19 mouse cellular contexts compared by ENCODE assay signal in genomic region chr15:36956221-36956620, GRCm38 (mm10). TPM values are rescaled to one million over a fixed set of nuclear protein-coding genes. Genes with fewer than 3 reads are reported as not detected.
A peak's percentile ranks its signal among the peaks of the same experiment; 100 is the strongest.
DNase-seq lines count a peak whose midpoint lies in the region; ATAC-seq and TF ChIP-seq lines count a peak whose summit lies in the region.
"Had no signal": no experiment of that assay in that cellular context is flagged by ENCODE, and none has a peak within 500 bp of the region (broad histone marks: within the 10 kb centered on the region; RNA-seq: fewer than 3 reads in every experiment).

No protein-coding gene starts in this region.

- TF ChIP-seq CTCF in liver, adult 2 months (IDR thresholded peaks at IDR 0.05; ENCODE audit: low read depth, low read length), result no peak

- DNase-seq in liver, adult 2 months (ENCODE audit: extremely low read depth, low read depth, low spot score), result peak; percentile 93
- DNase-seq in liver, embryonic 11.5 days (ENCODE audit: low spot score), result no peak
- peak; percentile 31 for DNase-seq in fat pad, adult 2 months (ENCODE audit: extremely low read depth, low read depth, low spot score)
- DNase-seq in spleen, adult 12 weeks (ENCODE audit: low spot score), result no peak
- DNase-seq: adrenal gland, adult 2 months; adrenal gland, adult 8-10 months; adrenal gland, postnatal 10 days; adrenal gland, postnatal 14 days; adrenal gland, postnatal 25 days; adrenal gland, postnatal 36 days; B cell, adult 2 months; cerebellum, adult 11 months; cerebellum, adult 11-12 months; cerebellum, adult 18-20 months had no signal

- no peak for TF ChIP-seq POLR2A in liver, adult 2 months (IDR thresholded peaks at IDR 0.05; ENCODE audit: extremely low read depth, insufficient read depth, low read length)

- no peak overlapping the region for H3K9ac ChIP-seq in liver, adult 2 months (ENCODE audit: low read depth, low read length)
- H3K9ac ChIP-seq in liver, embryonic 11.5 days (ENCODE audit: low read depth, low read length), result no peak overlapping the region

- no peaks in the 10 kb centered on the region for H3K79me2 ChIP-seq in liver, adult 2 months (ENCODE audit: control insufficient read depth, insufficient read depth, low read length)

- no peak overlapping the region for H3K4me2 ChIP-seq in liver, embryonic 11.5 days

- 0 out of 2 replicates have a peak, but pooled peaks cover 2% of the 10 kb centered on the region for H3K9me3 ChIP-seq in liver, embryonic 11.5 days (ENCODE audit: control insufficient read depth, low read length)

- no peak for ATAC-seq in liver, embryonic 11.5 days (replicated peaks; ENCODE audit: low FRiP score)
- ATAC-seq: activated CD4-positive, CD25-positive, alpha-beta regulatory T cell, adult 4 months; CD4-positive, CD25-positive, alpha-beta regulatory T cell, adult 4 months; Patski had no signal

- H3K4me3 ChIP-seq in liver, adult 2 months (ENCODE audit: insufficient read depth, low read depth, low read length), result no peak overlapping the region
- H3K4me3 ChIP-seq in liver, embryonic 11.5 days (ENCODE audit: low read depth, low read length), result no peak overlapping the region

- H3K4me1 ChIP-seq in liver, adult 2 months (ENCODE audit: control insufficient read depth, insufficient read depth, low read length), result peaks cover 10% of the 10 kb centered on the region
- H3K4me1 ChIP-seq in liver, embryonic 11.5 days (replicated peaks; ENCODE audit: control insufficient read depth, insufficient read depth, low read length), result peaks cover 9% of the 10 kb centered on the region; the same call in 1 of the 2 replicates

- 62% methylated on average over 3 of the region's 3 CpGs for WGBS in liver, adult 2 months
- 78% methylated on average over 3 of the region's 3 CpGs for WGBS in liver, embryonic 11.5 days

- H3K27me3 ChIP-seq in liver, adult 2 months (ENCODE audit: control insufficient read depth, insufficient read depth, low read length), result no peaks in the 10 kb centered on the region
- H3K27me3 ChIP-seq in liver, embryonic 11.5 days (replicated peaks; ENCODE audit: control insufficient read depth, insufficient read depth, low read length), result peaks cover 10% of the 10 kb centered on the region
- H3K27me3 ChIP-seq: CH12.LX, Patski had no signal

- no peaks in the 10 kb centered on the region for H3K36me3 ChIP-seq in liver, adult 2 months (ENCODE audit: control insufficient read depth, insufficient read depth, low read length)
- no peaks in the 10 kb centered on the region for H3K36me3 ChIP-seq in liver, embryonic 11.5 days (ENCODE audit: control insufficient read depth, insufficient read depth, low read length)
- H3K36me3 ChIP-seq: G1E had no signal

- H3K27ac ChIP-seq in liver, adult 2 months (replicated peaks; ENCODE audit: insufficient read depth, low read depth, low read length), result no peak overlapping the region
- no peak overlapping the region for H3K27ac ChIP-seq in liver, embryonic 11.5 days (ENCODE audit: low read depth, low read length)

RNA-seq across cellular contexts. Expression of gene Zfp706, which starts 51.4 kb away (rescaled TPM):
- total RNA-seq in liver, adult 2 months (2014; rRNA removed), result 22.5 and 25.0 TPM in 2 replicates
- polyA plus RNA-seq in liver, adult 2 months (2012; rRNA removed), result 22.5 and 23.0 TPM in 2 replicates
- polyA plus RNA-seq in liver, embryonic 11.5 days (2014; fragmentation: Nextera tagmentation; extraction: Ambion mirVana), result 419 and 426 TPM in 2 replicates

Comparison
In these comparisons a context has a peak if more than half of its experiments do, and no peak if none do; other contexts are left out.
1. DNase-seq: peak in liver, adult 2 months (single experiment) and fat pad, adult 2 months (single experiment); none in liver, embryonic 11.5 days (single experiment) and spleen, adult 12 weeks (single experiment).
2. RNA of gene Zfp706, which starts 51.4 kb away (polyA plus RNA-seq): 419 to 426 TPM in liver, embryonic 11.5 days; 22.5 to 23.0 TPM in liver, adult 2 months; every median in the first group is over 10 times any median in the second.